Mouse (Mus musculus) right cerebral cortex, postnatal 10 days (tissue): ENCODE measurements around the gene Plekha8.

Source experiments
- DNase-seq, 2 experiments: peaks; one replicate each; pipeline ENCODE4 v3.0.0; 2021; ENCODE audit warnings: low spot score in 2 of 2

Plekha8 gene

DNA sequence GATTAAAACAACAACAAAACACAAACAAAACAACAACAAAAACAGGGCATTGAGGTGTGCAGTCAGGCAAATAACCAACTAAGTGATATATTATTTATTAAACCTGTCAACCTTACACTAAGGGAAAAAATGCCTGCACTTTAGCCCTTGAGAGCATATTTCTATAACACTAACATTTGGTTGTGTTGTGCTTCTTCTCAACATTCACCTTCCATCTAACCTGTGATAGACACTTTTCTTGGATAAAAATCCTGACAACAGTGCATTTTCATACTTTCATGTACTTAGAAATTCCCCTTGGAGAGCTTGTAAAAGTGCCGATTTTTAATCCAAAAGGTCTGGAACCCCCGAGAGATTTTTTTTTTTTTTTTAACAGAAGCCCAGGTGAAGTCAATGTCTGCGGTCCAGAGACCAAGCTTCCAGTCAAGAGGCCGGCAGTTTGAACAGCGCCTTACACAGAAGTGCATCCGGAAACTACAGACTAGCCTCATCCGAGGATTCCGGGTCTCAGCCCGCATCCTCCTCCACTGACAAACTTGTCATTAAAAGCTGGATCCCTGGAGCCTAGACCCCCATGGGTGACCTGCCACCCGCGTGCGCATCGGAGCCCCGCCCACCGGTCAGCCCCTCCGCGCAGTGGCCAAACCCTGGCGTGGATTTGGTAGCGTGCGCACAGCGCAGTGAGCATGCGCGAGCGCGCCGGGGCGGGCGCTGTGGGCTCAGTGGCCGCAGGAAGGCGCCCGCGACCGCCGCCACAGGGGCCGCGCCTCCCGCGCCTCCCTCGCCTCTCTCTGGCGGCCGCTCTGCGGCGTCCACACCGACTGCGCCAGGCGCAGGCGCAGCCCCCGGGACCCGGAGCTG, at the start of gene Plekha8:
Gene Plekha8 (plus strand): TSS at position 643 of the 861 bp plus-strand sequence.
- peak; percentile 94 for DNase-seq

DNA sequence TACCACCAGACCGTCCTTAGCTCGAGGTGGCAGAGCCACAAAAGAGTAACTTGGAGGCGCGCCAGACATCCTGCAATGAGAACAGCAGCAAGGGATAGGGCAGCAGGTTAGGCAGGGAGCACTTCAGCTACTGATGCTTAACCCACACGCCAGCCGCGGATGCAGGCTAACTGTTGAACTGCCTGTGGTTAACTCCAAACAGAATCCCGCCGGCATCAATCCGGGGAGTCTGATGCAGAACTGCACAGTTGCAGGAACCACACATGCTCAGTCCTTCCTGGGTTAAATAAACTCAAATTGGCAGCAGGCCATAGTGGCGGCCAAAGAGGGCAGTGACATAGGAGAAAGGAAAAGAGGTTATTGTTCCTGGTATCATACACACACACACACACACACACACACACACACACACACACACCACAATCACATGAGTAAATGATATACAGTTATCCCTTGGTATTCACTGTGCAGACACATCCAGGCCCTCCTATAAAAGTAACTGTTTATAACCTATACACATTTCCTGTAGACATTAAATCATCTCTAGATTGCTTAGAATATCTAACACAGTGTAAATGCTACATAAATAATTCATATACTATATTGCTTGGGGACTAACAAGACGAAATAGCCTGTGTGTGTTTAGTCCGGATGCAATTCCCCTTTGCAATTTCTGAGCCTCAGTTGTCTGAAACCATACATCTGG, 46.4 kb upstream of the Plekha8 start:
- DNase-seq: peak in 1 of 2 experiments; percentile 43

DNA sequence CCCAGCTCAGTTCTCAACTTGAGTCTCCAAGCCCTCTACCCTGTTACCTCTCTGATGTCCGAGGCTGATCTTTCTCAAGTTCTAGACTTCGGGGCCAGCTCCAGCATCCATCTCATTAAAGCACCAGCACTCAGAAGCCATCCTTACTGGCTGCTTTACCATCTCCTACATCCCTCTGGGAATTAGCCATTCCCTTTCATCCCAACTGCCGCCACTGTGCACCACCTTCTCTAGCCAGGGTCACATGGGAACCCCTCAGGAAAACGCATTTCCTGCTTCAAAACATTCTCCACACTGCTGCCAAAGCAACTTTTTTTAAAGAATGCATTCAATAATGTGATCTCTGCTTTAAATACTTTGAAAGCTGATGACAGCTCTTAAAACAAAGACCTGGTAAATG, 45.6 kb upstream of the Plekha8 start:
- DNase-seq: no peak

DNA sequence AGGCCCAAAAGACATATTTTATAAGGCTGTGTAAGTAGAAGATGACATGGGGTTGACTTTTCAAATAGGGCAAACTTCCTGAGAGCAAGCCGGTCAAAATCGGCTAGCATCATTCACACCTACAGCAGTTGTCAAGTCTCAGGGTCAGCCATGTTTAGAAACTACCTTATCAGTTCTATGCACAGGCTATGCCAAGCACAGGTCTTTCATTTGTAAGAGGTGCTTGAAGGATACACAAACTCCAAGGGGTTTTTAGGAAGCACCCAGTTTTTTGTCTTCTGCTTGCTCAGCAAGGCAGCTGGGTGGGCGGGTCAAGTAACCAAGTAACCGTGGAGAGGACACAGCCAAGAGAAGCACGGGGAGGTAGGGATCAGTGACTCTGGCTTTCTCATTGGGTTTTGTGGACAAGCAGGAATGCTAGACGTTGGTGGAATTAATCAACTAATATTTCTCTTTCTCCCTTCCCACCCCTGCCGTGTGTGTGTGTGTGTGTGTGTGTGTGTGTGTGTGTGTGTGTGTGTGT, 44.0 kb upstream of the Plekha8 start:
- DNase-seq: no peak

DNA sequence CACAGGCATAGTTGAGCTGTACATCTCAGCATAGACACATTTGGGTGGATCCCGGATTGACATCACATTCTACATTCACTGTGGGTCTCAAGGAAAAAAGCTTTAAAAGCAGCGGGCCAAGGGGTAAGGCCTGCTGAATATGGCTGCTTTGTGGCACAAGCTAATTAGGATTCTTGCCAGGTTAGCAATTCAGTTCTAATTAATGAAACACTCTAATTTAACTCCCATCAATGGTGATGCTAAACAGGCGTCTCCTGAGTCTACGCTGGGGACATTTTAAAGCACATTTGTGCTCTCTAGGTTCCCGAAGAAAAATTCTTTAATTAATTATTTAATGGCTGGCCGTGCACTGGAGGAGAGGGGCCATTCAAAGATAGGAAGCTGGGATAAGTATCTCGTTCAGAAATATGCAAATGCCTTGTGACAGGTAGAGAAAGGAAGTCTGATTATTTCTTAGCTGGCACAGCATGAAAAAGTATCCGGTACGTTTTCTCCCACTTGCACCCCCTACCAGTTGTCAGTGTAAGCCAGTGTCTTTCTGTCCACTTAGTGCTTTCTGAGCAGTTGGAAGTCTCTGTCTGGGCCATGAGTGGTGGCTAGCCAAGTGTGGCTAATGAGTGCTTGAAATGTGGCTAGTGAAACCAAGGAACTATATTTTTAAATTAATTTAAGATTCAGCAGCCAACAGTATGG, 42.0 kb upstream of the Plekha8 start:
- no peak for DNase-seq

DNA sequence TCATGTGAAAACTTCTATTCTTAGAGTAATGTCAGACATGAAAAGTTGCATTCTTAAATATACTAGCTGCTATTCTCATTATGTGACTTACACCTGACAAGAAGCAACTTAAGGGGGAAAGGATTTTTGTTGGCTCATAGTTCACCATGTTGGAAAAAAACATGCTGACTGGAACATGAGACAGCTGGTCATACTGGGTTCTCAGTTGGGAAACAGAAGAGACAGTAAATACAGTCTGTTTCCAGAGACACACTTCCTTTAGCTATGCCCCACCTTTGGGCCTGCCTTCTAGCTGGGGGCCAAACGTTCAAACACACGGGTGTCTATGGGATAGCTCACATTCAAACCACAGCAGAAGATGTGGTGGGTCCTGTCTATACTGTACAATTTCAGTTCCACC, 41.3 kb upstream of the Plekha8 start:
- DNase-seq: no peak

DNA sequence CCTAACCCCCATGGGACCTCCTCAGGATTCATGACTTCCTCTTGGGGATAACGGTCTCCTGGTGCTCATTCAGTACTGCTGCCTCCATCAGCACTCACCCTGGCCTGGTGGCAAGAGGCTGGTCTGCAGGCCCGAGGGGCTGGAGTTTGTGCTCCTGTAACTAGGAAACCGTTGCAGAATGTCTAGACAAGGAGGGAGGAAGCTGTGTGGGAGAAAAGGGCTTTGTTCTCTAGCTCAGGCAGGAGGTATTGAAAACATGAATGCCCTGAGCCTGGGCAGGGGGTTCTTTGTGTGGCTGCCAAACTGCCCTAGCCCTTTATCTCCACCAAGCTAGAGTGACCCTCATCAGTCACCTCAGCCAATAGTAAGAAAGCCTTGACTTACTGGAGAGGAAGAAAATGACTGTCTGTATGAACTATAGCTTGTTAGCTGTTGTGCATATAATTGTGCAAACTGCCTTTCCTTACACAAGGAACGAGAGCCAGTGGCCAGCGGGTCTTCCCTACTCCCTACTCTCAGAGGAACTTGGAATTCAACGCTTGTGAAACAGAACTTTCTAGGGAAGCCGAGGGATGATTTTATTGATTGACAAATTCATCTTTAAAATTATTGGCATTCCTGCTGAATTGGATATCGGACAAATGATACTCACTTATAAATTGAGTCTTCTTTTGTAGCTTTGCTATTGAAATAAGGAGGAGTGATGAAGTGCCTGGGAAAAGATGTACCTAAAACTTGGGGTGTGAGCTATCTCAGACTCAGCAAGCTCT, 40.4 kb upstream of the Plekha8 start:
- DNase-seq: peak; percentile 49 to 71

DNA sequence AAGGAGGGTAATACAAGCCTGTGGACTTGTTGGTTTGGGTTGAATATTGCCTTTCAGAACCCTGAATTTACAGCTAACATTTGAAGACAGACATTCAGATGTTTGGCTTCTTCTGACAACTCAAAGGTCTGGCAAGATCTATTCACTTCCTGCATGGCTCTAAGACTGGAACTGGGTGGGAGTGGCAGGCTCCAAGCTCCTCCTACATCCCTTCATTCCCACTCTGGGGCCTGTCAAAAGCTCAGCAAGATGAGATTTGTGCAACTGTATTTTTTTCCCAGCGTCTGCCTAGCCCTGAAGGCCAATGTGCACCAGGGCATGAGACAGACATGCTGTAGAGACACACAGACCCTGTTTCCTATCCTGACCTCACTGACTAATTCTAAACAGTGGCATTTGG, 39.1 kb upstream of the Plekha8 start:
- DNase-seq: no peak

DNA sequence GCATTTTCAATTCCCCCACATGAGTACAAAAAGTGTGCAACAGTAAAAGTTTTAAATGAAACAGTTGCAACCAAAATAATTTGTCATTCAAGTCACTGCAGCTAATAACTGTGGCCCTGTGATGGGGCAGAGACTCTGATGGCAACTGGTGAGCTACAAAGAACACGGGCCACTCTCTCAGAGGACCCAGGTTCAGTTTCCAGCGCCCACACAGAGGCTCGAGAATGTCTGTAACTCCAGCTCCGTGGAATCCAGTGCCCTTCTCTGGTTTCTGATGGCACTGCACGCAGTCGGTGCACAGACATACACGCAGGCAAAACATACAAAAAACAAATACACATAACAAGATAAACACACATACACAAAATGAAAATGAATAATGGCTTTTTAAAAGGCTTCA, 37.2 kb upstream of the Plekha8 start:
- no peak for DNase-seq

DNA sequence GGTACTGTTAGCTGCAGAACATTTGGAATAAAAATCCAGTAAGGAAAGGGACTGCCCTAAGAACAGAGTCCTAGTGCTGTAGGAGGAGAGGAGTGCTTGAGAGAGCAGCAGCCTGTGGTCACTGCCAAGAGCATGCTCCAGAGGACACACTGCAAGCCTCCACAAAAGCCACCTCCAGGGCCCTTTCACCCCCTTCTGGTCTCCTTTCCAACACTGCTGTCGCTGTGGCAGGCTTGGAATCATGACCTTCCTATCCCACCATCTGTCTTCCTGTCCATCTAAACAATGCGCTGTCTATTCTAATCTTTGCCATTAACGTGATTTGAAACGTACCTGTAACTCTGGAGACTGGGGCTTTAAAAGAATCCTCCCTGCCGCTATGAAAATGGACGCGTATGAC, 36.4 kb upstream of the Plekha8 start:
- no peak for DNase-seq

DNA sequence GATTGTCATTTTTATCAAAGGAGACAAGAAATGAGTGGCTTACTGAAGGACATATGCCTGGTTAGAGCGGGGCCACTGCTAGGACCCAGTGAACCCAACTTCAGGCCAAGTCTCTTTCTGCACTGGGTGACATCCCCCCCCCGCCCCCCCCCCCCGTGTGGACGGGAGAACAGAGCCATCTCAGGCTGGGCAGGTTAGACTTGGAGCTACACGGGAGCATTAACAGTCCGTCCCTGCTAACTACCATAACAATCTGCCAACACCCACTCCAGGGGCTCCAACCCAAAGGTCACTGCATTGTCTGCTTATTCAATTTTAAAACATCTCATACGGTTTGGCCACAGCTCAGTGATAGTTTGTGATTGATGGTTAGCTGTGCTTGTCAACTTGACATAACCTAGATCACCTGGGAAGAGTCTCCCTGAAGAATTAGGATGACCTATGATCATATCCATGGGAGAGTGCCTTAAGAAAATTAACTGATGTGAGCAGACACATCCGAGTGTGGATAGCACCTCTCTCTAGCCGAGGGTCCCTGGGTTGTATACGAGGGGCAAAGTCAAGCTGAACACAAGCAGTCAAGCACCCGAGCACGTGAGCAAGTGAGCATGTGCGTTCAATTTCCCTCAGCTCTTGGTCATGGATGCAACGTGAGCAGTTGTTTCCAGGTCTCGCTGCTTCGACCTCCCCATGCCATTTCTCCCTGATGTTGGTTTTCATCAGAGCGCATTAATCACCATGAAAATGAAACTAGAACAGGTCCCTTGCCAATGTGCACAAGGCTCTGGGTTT, 32.7 kb upstream of the Plekha8 start:
- DNase-seq: no peak

DNA sequence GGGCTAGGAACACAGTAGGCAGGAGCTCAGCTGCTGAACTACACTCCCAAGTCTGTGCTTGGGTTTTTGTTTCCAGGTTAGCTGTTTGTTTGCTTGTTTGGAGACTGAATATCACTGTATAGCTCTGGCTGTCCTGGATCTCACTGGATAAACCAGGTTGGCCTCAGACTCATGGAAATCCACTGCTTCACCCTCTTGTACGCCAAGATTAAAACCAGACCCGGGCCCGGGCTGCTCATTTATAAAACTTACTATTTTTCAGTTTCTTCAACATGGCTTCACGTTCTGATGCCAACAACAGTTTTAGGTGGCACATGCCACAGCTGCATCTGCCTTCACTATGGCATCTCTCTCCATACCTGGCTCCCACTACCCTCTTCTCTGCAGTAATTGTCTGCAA, 31.4 kb upstream of the Plekha8 start:
- DNase-seq: no peak

DNA sequence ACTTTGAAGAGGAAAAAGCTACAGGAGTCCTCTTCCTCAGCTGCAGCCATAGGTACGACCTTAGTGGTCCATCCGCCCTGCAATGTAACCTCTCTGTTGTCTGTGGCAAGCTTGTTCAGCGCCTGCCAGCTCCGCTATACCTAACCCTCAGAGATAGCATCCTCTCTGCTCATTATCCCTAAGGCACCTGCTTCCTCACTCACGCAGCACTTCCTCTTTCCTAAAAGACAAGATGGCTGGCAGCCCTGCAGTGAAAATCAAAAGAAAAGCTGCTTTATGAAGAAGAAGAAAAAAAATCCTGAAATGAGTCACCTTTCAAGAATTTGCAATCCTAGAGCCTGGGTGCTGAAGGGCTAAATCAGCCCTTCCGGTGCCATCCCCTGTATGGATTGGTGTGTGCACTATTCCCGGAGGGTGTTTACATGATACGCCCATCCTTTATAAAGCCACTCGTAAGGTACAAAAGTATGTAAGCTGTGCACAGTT, 30.4 kb upstream of the Plekha8 start:
- no peak for DNase-seq

DNA sequence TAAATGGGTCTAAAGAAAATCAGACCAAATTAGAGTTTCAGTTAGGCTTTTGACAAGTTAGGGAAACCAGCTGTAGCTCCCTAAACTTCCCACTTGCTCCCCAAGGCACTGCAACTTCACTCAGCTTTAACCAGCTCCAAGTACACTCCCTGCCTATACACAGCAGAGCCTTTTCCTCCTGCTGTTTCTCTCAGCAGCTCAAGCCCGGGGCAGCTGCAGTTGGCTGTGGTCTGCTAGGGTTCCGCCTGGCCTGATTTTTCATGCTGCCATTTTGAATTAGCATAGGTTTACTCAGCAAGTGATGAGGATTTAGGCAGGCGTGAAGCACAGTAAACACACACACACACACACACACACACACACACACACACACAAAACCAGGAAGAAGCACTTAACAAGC, 29.9 kb upstream of the Plekha8 start:
- peak; percentile 54 to 61 for DNase-seq

DNA sequence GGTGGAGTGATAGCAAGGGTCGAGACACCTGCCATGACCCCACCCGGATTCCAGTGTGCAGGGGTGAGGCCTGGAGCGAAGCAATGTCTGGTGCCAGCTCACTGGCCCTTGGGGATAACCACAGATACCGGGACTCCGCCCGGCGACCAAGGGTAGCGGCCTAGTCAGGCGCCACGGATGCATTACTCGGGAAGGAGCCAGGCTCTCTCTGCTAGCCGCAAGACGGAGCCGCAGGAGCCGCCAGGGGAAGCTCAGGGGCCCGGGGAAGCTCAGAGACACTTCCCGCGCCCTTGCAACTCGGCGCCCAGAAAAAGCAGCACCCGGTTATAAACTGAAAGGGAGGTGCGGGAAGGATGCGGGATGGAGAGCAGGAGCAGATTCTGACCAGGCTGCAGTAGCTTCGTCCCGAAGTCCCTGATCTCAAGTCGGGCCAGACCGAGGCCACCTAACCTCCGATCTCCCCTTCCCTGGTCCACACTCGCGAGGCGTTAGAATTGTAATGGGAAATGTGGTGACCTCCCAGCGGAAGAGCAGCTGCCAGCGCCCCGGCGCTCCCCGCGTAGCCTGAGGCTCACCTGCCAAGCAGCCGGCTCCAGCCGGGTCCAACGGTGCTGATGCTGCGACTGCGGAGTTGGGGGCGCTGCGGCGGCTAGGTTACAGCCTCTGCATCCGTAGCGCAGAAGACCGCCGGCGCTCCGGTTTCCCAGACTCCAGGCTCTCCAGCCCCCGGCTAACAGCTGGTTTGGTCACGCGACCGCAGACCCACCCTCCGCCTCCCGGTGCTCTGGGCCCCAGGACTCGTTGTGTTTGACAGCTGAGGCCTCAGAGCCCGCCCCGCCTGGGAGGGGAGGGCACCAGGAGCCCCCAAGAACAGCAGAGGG, 29.0 kb upstream of the Plekha8 start, which contains the start of gene Scrn1:
Gene Scrn1 (minus strand): TSS at position 825 of the 881 bp plus-strand sequence.
- DNase-seq: peak; percentile 90 to 92

DNA sequence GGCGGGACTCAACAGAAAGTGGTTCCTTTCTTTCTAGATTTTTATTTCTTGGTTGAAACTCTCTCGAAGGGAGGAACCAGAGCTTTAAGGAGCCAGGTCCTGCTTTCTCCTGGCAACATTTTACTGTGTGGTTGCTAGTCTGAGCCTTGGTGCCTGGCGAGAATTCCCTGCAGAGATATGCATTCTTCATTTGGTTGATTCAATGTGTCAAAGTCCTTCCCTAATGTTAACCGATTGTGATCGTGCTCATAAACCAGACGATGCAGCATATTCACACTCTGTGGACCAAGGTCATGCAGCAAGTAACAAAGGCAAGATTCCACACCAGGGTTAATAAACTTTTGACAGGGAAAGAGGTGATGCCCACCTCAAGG, 28.4 kb upstream of the Plekha8 start:
- no peak for DNase-seq

DNA sequence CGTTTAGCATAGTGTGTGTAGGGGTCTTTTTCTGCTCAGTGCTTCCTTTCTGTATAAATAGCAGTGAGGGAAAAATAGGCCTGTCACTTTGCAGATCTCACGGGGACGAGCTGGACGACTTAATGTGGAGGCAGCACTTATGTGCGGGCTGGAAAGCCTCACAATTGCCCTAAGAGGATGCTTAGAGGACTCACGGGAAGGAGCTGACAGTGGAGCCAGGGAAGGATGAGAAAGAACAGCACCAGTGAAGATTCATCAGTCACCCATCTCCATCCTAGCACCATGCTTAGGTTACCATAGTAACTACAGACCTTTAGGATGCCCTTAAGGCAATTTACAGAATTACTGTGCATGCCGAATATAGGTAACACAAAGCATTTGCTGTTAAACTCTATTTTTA, 25.1 kb upstream of the Plekha8 start:
- peak; percentile 36 to 57 for DNase-seq

DNA sequence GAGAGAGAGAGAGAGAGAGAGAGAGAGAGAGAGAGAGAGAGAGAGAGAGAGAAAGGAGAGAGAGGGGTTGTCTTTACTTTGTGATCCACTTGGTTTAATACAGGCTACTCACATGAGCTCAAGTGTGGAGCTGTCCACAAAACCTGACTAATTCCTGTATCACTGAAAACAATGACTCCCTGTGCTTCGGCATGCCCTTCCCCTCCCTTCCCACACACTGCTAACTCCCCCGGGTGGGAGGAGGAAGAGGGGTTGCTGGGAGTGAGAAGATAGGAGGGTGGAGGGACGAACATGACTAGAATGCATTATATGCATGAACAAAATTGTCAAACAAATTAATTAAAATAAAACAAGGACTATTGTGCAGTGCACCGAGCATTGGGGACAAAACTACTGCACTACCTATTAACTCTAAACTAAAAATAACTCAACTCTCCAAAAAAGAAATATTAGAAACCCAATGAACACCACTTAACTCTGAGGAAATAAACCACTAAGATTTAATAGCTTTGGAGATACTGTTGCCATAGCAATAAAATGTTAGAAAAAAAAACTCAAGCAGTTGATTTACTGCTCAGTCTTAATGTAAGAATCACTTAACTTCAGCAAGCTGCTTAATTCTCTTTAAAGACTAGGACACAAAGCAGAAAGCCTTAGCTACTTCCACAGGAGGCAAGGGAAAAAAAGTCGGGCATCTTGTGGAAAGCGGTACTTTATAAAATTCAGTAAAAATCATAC, 21.5 kb upstream of the Plekha8 start:
- no peak for DNase-seq

DNA sequence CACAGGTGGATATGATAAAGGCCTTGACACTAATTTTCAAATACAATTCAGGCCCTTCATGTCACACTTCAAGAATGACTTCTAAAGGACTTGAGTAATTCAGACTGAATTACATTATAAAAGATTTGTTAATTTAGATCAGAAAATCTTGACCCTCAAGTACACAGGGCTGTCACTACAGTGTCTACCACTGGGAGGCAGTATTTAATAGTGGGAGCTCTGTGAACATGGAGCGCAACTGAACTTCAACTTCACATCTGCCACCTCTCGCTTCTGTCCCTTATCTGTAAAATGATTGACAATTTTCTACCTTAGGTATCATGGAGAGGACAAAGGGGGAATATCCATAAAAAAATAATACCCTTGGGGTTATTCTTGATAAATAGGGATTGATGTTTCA, 8.7 kb upstream of the Plekha8 start:
- DNase-seq: peak in 1 of 2 experiments; percentile 54
